Mouse (Mus musculus): ENCODE data around the gene Scamp1. TPM values are rescaled to one million over a fixed set of nuclear protein-coding genes. Genes with fewer than 3 reads are reported as not detected.

Scamp1 gene
- total RNA-seq, 2 experiments from 2014 or later: 128 to 129 TPM

GRCm38 (mm10) chr13:94153658-94154057 is 132.0 kb downstream of the Scamp1 start:
- DNase-seq: no peak

GRCm38 (mm10) chr13:94152836-94153235 is 132.8 kb downstream of the Scamp1 start:
- intact Hi-C loops (cut with DNase I): no loop called here
- no peak for DNase-seq

More at GRCm38 (mm10) chr13:94153658-94154057, 132.0 kb downstream of the Scamp1 start:
- intact Hi-C loops (cut with DNase I): no loop called here

Other genes starting within 250 kb of the Scamp1 start
- gene Lhfpl2, start 228.1 kb downstream of the Scamp1 start, total RNA-seq (2021): 10 to 100 TPM; 23.1 to 26.7 TPM
- gene Ap3b1, start 73.1 kb upstream of the Scamp1 start, total RNA-seq (2021): 10 to 100 TPM; 40.5 to 41.1 TPM